Mouse (Mus musculus) midbrain, embryonic 13.5 days (tissue): ENCODE results near the gene Myh10. TPM values are rescaled to one million over a fixed set of nuclear protein-coding genes. Genes with fewer than 3 reads are reported as not detected.

Source experiments
- ATAC-seq: fragments of 200-750 bp; cut with Nextera tagmentation; 2 replicates; pipeline ENCODE4 v1.8.0; 2017; ENCODE audit warnings: mild to moderate bottlenecking, moderate TSS enrichment, moderate library complexity
- H3K27ac ChIP-seq: fragments of 300-500 bp; sonication (generic); 2 replicates; pipeline ENCODE4 v1.5.1; 2015; ENCODE audit warnings: inconsistent platforms, mild to moderate bottlenecking, moderate library complexity
- H3K27me3 ChIP-seq: fragments of 300-500 bp; sonication (generic); 2 replicates; pipeline ENCODE4 v1.6.1; 2015; ENCODE audit warnings: mild to moderate bottlenecking, inconsistent platforms
- H3K36me3 ChIP-seq: fragments of 300-500 bp; sonication (generic); 2 replicates; pipeline ENCODE4 v1.6.1; 2015; ENCODE audit warnings: mild to moderate bottlenecking, inconsistent platforms
- H3K4me1 ChIP-seq: fragments of 300-500 bp; sonication (generic); replicated peaks from 2 replicates; pipeline ENCODE4 v1.6.1; 2015; ENCODE audit warnings: inconsistent platforms
- H3K4me2 ChIP-seq: fragments of 300-500 bp; sonication (generic); replicated peaks from 2 replicates; pipeline ENCODE4 v1.6.1; 2015; ENCODE audit warnings: moderate library complexity, mild to moderate bottlenecking, inconsistent platforms
- H3K4me3 ChIP-seq: fragments of 300-500 bp; sonication (generic); replicated peaks from 2 replicates; pipeline ENCODE4 v1.5.1; 2015; ENCODE audit warnings: mild to moderate bottlenecking, inconsistent platforms
- H3K9ac ChIP-seq: fragments of 300-500 bp; sonication (generic); replicated peaks from 2 replicates; pipeline ENCODE4 v1.6.1; 2015; ENCODE audit warnings: mild to moderate bottlenecking, inconsistent platforms
- H3K9me3 ChIP-seq: fragments of 300-500 bp; sonication (generic); 2 replicates; pipeline ENCODE4 v1.6.1; 2016; ENCODE audit warnings: mild to moderate bottlenecking, inconsistent platforms
- WGBS: fragments of 180-500 bp; shearing (Covaris S2); methylation state at CpG from one replicate; pipeline ENCODE4 v1.1.7; 2015; 5-methylcytosine and 5-hydroxymethylcytosine counted together
- polyA plus RNA-seq: library from polyadenylated mRNA; unstranded; fragments of >200 nt; fragmentation: Nextera tagmentation; extraction: Ambion mirVana; gene quantifications from 2 replicates; pipeline ENCODE4 v1.2.1, GENCODE M21; 2015

The Myh10 gene
- polyA plus RNA-seq: 109 TPM in 2 replicates

DNA sequence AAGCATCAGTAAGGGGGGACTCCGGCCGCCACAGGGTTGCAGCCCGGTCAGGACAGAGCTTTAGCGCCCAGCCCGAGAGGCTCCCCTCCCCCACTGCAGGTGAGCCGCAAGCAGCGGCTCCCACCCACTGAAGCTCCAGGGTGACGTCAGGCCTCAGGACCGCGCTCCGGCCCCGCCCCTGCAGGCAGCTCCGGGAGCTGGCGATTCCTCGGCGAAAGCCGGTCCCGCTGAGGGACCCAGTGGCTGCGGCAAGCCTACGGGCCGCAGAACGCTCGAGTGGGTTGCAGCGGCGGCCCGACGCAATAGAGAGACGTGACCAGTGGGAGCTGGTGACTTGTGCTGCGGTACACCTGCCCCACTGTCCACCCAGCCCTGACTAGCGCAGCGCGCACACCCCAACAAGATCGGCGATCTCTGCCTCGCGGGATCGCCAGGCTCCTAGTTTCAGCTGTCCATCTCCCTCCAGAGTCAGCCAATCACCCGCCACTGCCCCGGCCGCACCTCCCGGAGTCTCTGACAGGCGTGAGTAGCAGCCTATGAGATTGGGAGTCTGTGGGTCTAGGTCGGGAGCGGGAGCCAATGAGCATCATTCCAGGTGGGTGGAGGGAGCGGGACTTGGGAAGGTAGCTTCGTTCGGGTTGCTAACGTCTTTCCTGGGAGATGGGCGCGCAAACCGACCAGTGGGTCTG, at the start of gene Myh10:
Myh10 (plus strand) TSS at position 239 of the 689 bp plus-strand sequence.
- Histone ChIP-seq H3K4me3 (peak within 1 kb of the TSS; percentile 92), H3K27me3 (no peaks in the 10 kb centered on the region), H3K27ac (peak within 1 kb of the TSS; percentile 99), H3K9me3 (no peaks in the 10 kb centered on the region), H3K4me2 (peak within 1 kb of the TSS; percentile 60), H3K9ac (peak within 1 kb of the TSS; percentile 97), H3K36me3 (no peaks in the 10 kb centered on the region), H3K4me1 (peaks cover 23% of the 10 kb centered on the region)
- peak; percentile 100 for ATAC-seq
- WGBS: under 1% methylated on average over 51 of the region's 51 CpGs

GRCm38 (mm10) chr11:68644781-68645180, 46.6 kb upstream of the Myh10 start:
- whole genome bisulfite sequencing: 50% methylated on average over 6 of the region's 6 CpGs
- Histone ChIP-seq H3K4me3 (no peak overlapping the region), H3K27me3 (no peaks in the 10 kb centered on the region), H3K4me1 (no peaks in the 10 kb centered on the region), H3K9me3 (no peaks in the 10 kb centered on the region), H3K9ac (no peak overlapping the region), H3K27ac (no peak overlapping the region), H3K36me3 (no peaks in the 10 kb centered on the region), H3K4me2 (no peak overlapping the region)
- ATAC-seq: no peak

- Histone ChIP-seq H3K9ac (no peak overlapping the region), H3K36me3 (no peaks in the 10 kb centered on the region), H3K4me2 (no peak overlapping the region), H3K27me3 (no peaks in the 10 kb centered on the region), H3K4me1 (no peaks in the 10 kb centered on the region), H3K9me3 (no peaks in the 10 kb centered on the region), H3K27ac (no peak overlapping the region), H3K4me3 (no peak overlapping the region)
- 86% methylated on average over 5 of the region's 5 CpGs for WGBS
- no peak for ATAC-seq
Measured at GRCm38 (mm10) chr11:68647808-68648207, 43.6 kb upstream of the Myh10 start.

DNA sequence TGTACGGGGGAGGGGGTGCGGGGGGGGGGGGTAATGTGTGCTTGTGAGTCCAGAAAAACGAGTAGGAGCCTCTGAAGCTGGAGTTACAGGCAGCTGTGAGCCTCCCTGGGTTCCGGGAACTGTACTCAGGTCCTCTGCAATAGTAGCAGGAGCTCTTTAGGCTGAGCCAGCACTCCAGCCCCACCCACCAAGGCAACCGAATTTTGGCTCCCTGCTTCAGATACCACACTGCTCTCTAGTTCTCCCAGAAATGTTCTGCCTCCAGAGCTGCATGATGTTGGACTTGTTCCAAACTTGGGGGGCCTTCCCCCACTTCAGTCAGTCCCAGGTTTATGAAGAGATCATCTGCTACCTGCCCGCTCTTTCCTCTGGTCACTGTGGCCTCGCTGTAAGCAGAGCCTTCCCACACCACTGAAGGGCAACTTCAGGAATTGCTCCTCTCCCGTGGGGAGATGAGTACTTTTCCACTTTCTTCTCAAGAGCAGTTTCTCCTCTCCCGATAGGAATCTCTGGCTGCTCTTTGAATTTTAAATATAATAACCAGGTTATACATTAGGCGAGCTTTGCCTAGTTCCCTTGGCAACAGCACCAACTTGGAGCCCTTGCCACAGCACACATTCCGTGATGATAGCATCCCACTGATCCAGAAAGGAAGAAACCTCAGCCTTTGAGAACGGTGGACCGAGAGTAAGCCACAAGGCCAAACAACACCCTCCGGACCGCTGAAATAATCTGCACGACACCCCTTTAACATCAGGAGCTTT, 42.8 kb upstream of the Myh10 start:
- H3K36me3 ChIP-seq: no peaks in the 10 kb centered on the region
- H3K4me1 ChIP-seq: no peaks in the 10 kb centered on the region
- H3K4me3 ChIP-seq: no peak overlapping the region
- no peaks in the 10 kb centered on the region for H3K9me3 ChIP-seq
- no peak overlapping the region for H3K4me2 ChIP-seq
- no peak overlapping the region for H3K27ac ChIP-seq
- no peak for ATAC-seq
- 79% methylated on average over 16 of the region's 16 CpGs for WGBS
- H3K9ac ChIP-seq: no peak overlapping the region
- H3K27me3 ChIP-seq: no peaks in the 10 kb centered on the region

DNA sequence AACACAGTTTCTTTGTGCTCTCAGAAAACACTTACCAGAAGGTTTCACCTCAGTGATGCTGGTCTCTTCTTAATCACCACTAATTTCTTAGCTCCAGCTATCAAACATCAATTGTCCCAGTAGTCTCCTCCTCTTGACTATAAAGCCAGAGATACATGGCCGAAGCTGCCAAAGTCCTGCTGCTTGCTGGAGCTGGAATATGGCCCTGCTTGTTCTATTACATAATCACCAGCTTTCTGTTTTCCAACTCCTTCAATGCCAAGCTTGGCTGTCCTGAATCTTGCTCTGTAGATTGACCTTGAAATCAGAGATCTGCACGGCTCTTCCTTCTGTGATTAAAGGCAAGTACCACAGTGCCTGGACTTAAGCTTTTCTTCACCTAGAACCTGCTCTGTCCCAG, 39.8 kb upstream of the Myh10 start:
- no peaks in the 10 kb centered on the region for H3K27me3 ChIP-seq
- 0 out of 2 replicates have a peak, but pooled peaks cover 2% of the 10 kb centered on the region for H3K4me1 ChIP-seq
- no peak overlapping the region for H3K4me3 ChIP-seq
- no peak overlapping the region for H3K27ac ChIP-seq
- WGBS: 95% methylated on average over 2 of the region's 2 CpGs
- ATAC-seq: no peak
- H3K9ac ChIP-seq: no peak overlapping the region
- H3K4me2 ChIP-seq: no peak overlapping the region
- H3K36me3 ChIP-seq: no peaks in the 10 kb centered on the region
- H3K9me3 ChIP-seq: no peaks in the 10 kb centered on the region

DNA sequence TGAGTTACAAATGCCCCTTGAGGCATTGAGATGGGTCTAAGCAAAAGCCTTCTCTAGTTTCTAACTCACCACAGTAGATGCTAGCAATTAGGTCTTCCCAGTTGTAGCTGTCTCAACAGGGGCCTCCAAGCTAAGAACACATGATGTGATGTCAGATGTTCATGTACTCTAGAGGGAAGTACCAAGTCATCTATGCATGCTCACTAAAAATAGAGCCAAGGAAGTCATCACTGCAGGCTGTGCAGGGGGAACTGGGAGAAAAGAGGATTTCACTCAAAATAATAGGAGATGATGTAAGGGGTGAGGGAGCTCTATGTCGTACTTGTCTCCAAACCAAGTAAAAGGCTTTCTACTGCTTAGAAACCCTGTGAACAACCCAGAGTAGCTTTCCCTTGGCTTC, 35.8 kb upstream of the Myh10 start:
- 80% methylated on average over 1 of the region's 1 CpGs for WGBS
- H3K9ac ChIP-seq: no peak overlapping the region
- no peak overlapping the region for H3K4me3 ChIP-seq
- 0 out of 2 replicates have a peak, but pooled peaks cover 2% of the 10 kb centered on the region for H3K4me1 ChIP-seq
- H3K27me3 ChIP-seq: no peaks in the 10 kb centered on the region
- H3K9me3 ChIP-seq: no peaks in the 10 kb centered on the region
- no peaks in the 10 kb centered on the region for H3K36me3 ChIP-seq
- H3K27ac ChIP-seq: no peak overlapping the region
- no peak for ATAC-seq
- no peak overlapping the region for H3K4me2 ChIP-seq

DNA sequence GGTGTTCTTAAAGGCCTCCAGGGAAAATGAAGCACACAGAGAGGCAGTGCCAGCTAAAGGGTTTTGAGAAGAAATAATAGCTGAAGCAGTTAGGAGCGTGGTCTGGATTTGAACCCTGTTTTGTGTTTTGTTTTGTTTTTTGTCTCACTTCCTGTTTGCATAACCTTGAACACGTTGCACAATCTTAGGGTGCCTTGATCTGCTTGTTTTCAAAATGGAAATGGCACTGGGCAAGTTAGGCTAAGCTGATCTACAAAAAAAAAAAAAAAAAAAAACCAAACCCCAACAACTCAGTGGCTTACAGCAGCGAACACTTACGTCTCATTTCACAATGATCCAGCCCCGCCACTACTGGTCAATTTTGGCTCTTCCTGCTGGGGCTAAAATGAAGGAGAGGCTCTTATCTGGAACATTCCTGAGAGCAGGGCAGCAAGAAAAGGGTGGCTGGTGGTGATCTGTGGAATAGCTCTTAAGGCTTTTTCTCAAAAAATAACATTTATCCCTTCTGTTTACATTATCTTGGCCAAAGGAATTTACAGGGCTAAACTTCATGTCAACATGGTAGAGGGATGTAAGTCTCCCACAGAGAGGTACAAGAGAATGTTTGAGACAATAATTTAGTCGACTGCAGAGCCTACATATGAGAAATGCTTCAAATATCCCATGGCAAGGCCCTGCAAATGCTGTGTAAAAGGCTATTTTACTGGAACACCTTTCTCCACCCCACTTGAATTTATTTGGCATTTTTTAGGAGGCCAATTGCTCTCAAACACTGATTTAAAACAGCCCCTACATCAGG, 34.3 kb upstream of the Myh10 start:
- H3K9ac ChIP-seq: no peak overlapping the region
- no peaks in the 10 kb centered on the region for H3K9me3 ChIP-seq
- no peaks in the 10 kb centered on the region for H3K27me3 ChIP-seq
- H3K27ac ChIP-seq: no peak overlapping the region
- 54% methylated on average over 6 of the region's 6 CpGs for WGBS
- H3K4me3 ChIP-seq: no peak overlapping the region
- H3K4me2 ChIP-seq: no peak overlapping the region
- no peaks in the 10 kb centered on the region for H3K36me3 ChIP-seq
- ATAC-seq: no peak
- H3K4me1 ChIP-seq: 0 out of 2 replicates have a peak, but pooled peaks cover 2% of the 10 kb centered on the region

- ATAC-seq: no peak
- 0 out of 2 replicates have a peak, but pooled peaks cover 2% of the 10 kb centered on the region for H3K4me1 ChIP-seq
- H3K36me3 ChIP-seq: no peaks in the 10 kb centered on the region
- H3K4me2 ChIP-seq: no peak overlapping the region
- no peak overlapping the region for H3K9ac ChIP-seq
- no peaks in the 10 kb centered on the region for H3K27me3 ChIP-seq
- no peak overlapping the region for H3K27ac ChIP-seq
- H3K4me3 ChIP-seq: no peak overlapping the region
- no peaks in the 10 kb centered on the region for H3K9me3 ChIP-seq
- 77% methylated on average over 9 of the region's 9 CpGs for WGBS
Measured at GRCm38 (mm10) chr11:68657811-68658210, 33.5 kb upstream of the Myh10 start.

GRCm38 (mm10) chr11:68665331-68665730, 26.0 kb upstream of the Myh10 start:
- Histone ChIP-seq H3K27ac (no peak overlapping the region), H3K9me3 (no peaks in the 10 kb centered on the region), H3K9ac (no peak overlapping the region), H3K4me1 (no peaks in the 10 kb centered on the region), H3K4me3 (no peak overlapping the region), H3K4me2 (no peak overlapping the region), H3K36me3 (no peaks in the 10 kb centered on the region), H3K27me3 (no peaks in the 10 kb centered on the region)
- no peak for ATAC-seq
- 91% methylated on average over 2 of the region's 2 CpGs for WGBS

- no peak for ATAC-seq
- Histone ChIP-seq H3K4me3 (no peak overlapping the region), H3K36me3 (no peaks in the 10 kb centered on the region), H3K27me3 (no peaks in the 10 kb centered on the region), H3K9ac (no peak overlapping the region), H3K4me2 (no peak overlapping the region), H3K27ac (no peak overlapping the region), H3K4me1 (no peaks in the 10 kb centered on the region), H3K9me3 (no peaks in the 10 kb centered on the region)
- 50% methylated on average over 2 of the region's 2 CpGs for WGBS
Measured at GRCm38 (mm10) chr11:68666210-68666609, 25.1 kb upstream of the Myh10 start.

DNA sequence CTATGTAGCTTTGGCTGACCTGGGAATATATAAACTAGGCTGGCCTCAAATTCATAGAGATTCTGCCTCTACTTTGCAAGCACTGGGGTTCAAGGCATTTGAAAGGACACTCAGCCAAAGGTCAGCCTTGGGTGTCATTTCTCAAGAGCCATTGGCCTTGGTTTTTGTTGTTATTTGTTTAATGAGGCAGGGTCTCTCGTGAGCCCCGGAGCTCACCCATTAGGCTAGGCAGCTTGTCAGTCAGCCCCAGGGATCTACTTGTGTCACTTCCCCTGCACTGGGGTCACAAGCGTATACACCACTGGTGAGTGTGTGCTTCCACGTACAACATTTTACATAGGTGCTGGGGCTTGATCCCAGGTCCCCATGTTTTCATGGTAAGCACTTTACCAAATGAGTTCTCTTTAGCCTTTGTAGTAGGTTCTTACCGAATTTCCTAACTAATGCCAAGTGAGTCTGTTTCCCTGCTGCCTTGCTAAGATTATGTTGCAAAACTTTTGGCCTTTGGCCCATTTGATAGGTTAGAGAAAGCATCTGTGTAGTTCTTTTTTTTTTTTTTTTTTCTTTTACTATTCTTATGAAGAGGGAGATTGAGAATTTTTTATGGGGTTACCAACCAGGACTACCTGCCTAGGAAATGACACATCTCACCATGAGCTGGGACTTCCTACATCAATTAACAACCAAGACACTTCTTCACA, 18.9 kb upstream of the Myh10 start:
- Histone ChIP-seq H3K4me2 (no peak overlapping the region), H3K36me3 (no peaks in the 10 kb centered on the region), H3K27ac (no peak overlapping the region), H3K4me1 (no peaks in the 10 kb centered on the region), H3K9me3 (no peaks in the 10 kb centered on the region), H3K9ac (no peak overlapping the region), H3K4me3 (no peak overlapping the region), H3K27me3 (no peaks in the 10 kb centered on the region)
- no peak for ATAC-seq
- WGBS: 72% methylated on average over 5 of the region's 5 CpGs
